Comparison of ENCODE assay signal across 8 mouse cellular contexts in genomic region chr1:15993561-15994410, GRCm38 (mm10).
A peak's percentile ranks its signal among the peaks of the same experiment; 100 is the strongest.
DNase-seq lines count a peak whose midpoint lies in the region; ATAC-seq lines count a peak whose summit lies in the region.

No protein-coding gene starts in this region.

- 40% methylated on average over 4 of the region's 4 CpGs for WGBS in hindbrain, embryonic 16.5 days
- 42% methylated on average over 4 of the region's 4 CpGs for WGBS in midbrain, embryonic 15.5 days

- peak; percentile 19 for DNase-seq in layer of hippocampus, adult 11-12 months (ENCODE audit: low spot score)
- no peak for DNase-seq in layer of hippocampus, postnatal 36 days
- DNase-seq in MN1 (ENCODE audit: low spot score) = peak; percentile 34
- DNase-seq in cerebellum, postnatal 25 days = peak; percentile 43 to 73
- no peak for DNase-seq in thymus, postnatal 14 days

- peak; percentile 91 for ATAC-seq in hindbrain, embryonic 16.5 days
- ATAC-seq in midbrain, embryonic 15.5 days (replicated peaks) = peak; percentile 72; the same call in 1 of the 2 replicates
- ATAC-seq in inflammation-experienced regulatory T-cells, adult 6 months = no peak

- no peaks in the 10 kb centered on the region for H3K36me3 ChIP-seq in hindbrain, embryonic 16.5 days (ENCODE audit: control insufficient read depth, insufficient read depth, low read length)
- H3K36me3 ChIP-seq in midbrain, embryonic 15.5 days (replicated peaks) = no peaks in the 10 kb centered on the region

- no peak overlapping the region for H3K9ac ChIP-seq in hindbrain, embryonic 16.5 days (ENCODE audit: low read depth, low read length)
- no peak overlapping the region for H3K9ac ChIP-seq in midbrain, embryonic 15.5 days

- no peak overlapping the region for H3K27ac ChIP-seq in hindbrain, embryonic 16.5 days (ENCODE audit: low read depth, low read length)
- no peak overlapping the region for H3K27ac ChIP-seq in midbrain, embryonic 15.5 days

- no peaks in the 10 kb centered on the region for H3K9me3 ChIP-seq in hindbrain, embryonic 16.5 days (ENCODE audit: control insufficient read depth, low read length)
- H3K9me3 ChIP-seq in midbrain, embryonic 15.5 days = no peaks in the 10 kb centered on the region

- H3K4me1 ChIP-seq in hindbrain, embryonic 16.5 days (ENCODE audit: control insufficient read depth, insufficient read depth, low read depth, low read length) = no peaks in the 10 kb centered on the region
- H3K4me1 ChIP-seq in midbrain, embryonic 15.5 days = no peaks in the 10 kb centered on the region

- no peak overlapping the region for H3K4me3 ChIP-seq in hindbrain, embryonic 16.5 days (ENCODE audit: low read length)
- no peak overlapping the region for H3K4me3 ChIP-seq in midbrain, embryonic 15.5 days

- H3K4me2 ChIP-seq in hindbrain, embryonic 16.5 days (ENCODE audit: low read length) = no peak overlapping the region
- H3K4me2 ChIP-seq in midbrain, embryonic 15.5 days = no peak overlapping the region

- H3K27me3 ChIP-seq in hindbrain, embryonic 16.5 days (replicated peaks; ENCODE audit: control insufficient read depth, insufficient read depth, low read length) = no peaks in the 10 kb centered on the region
- no peaks in the 10 kb centered on the region for H3K27me3 ChIP-seq in midbrain, embryonic 15.5 days (replicated peaks)

Comparison
In these comparisons a context has a peak if more than half of its experiments do, and no peak if none do; other contexts are left out.
1. DNase-seq: peak in layer of hippocampus, adult 11-12 months (single experiment), MN1 (single experiment) and cerebellum, postnatal 25 days (2 of 2); none in layer of hippocampus, postnatal 36 days (0 of 2) and thymus, postnatal 14 days (single experiment).